Comparison of ENCODE assay signal across 10 mouse cellular contexts in the genomic region with DNA sequence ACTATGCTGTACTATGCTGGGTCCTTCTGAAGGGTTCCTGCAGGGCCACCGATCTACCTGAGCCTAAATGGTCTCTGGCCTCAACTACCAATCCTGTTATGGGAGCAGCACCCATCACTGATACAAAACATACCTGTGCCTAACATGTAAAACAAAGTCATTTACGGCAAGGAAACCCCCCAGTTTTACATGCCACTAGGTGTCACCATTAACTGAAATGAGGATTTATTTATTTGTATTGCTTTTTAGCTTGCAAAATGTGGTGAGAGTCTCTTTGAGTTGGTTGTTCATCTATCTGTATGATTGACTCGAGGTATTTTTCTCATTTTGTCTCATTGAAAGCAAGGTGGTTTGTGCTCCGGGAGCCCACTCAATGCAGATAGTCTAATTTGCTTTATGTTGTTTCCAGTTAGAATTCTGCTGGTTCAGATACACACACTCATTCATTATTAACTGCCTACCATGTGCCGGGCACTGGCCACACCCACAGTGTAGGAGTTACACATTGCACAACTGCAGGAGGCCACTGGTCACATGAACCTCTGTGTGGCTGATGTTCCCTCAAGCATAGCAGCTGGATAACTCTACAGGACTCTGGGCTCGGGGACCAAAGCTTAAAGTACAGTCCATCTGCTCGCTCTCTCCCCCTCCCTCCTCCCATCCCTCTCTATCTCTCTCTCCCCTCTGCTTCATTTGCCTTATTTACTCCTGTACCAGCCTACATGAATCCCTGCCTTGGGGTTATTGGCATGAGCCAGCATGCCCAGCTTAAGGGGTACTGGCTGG. TPM values are rescaled to one million over a fixed set of nuclear protein-coding genes. Genes with fewer than 3 reads are reported as not detected.
DNase-seq lines count a peak whose midpoint lies in the region; ATAC-seq and TF ChIP-seq lines count a peak whose summit lies in the region.
"Had no signal": no experiment of that assay in that cellular context is flagged by ENCODE, and none has a peak within 500 bp of the region (broad histone marks: within the 10 kb centered on the region; RNA-seq: fewer than 3 reads in every experiment).

No protein-coding gene starts in this region.

- no peaks in the 10 kb centered on the region for H3K79me2 ChIP-seq in myocyte (ENCODE audit: control insufficient read depth, insufficient read depth)

- H3K9ac ChIP-seq in intestine, postnatal 0 days (ENCODE audit: low read depth, low read length), result no peak overlapping the region
- H3K9ac ChIP-seq in liver, embryonic 12.5 days, result no peak overlapping the region
- H3K9ac ChIP-seq: heart, embryonic 15.5 days had no signal

- H3K4me1 ChIP-seq in intestine, postnatal 0 days (replicated peaks; ENCODE audit: control insufficient read depth, insufficient read depth, low read length), result peaks cover 4% of the 10 kb centered on the region; the same call in 1 of the 2 replicates
- H3K4me1 ChIP-seq in liver, embryonic 12.5 days, result no peaks in the 10 kb centered on the region
- H3K4me1 ChIP-seq: heart, embryonic 15.5 days had no signal

- TF ChIP-seq CTCF in intestine, postnatal 0 days (IDR thresholded peaks at IDR 0.05; ENCODE audit: low read depth), result peak; percentile 25; the same call in 1 of the 2 replicates

- no peaks in the 10 kb centered on the region for H3K9me3 ChIP-seq in intestine, postnatal 0 days (ENCODE audit: control insufficient read depth)
- H3K9me3 ChIP-seq in liver, embryonic 12.5 days (replicated peaks), result no peaks in the 10 kb centered on the region
- H3K9me3 ChIP-seq: heart, embryonic 15.5 days; midbrain, embryonic 10.5 days had no signal

- no peaks in the 10 kb centered on the region for H3K27me3 ChIP-seq in intestine, postnatal 0 days (replicated peaks; ENCODE audit: control insufficient read depth, insufficient read depth, low read length)
- H3K27me3 ChIP-seq in liver, embryonic 12.5 days (replicated peaks), result no peaks in the 10 kb centered on the region; the same call in 1 of the 2 replicates
- peaks cover 5% of the 10 kb centered on the region for H3K27me3 ChIP-seq in myocyte (ENCODE audit: control insufficient read depth, insufficient read depth, insufficient read length)
- H3K27me3 ChIP-seq: heart, embryonic 15.5 days had no signal

- DNase-seq in adrenal gland, adult 8-10 months, result peak; percentile 20
- no peak for DNase-seq in c-Kit-positive CD71-positive TER-119-positive erythroid progenitor cells, embryonic 14.5 days (ENCODE audit: low spot score)
- no peak for DNase-seq in spleen, adult 12 weeks (ENCODE audit: low spot score)
- no peak for DNase-seq in gastrocnemius, adult 8-10 months (ENCODE audit: low spot score in 2 of 2)
- DNase-seq: cerebellum, adult 18-20 months had no signal

- no peak overlapping the region for H3K4me2 ChIP-seq in intestine, postnatal 0 days (replicated peaks; ENCODE audit: low read depth)
- no peak overlapping the region for H3K4me2 ChIP-seq in liver, embryonic 12.5 days
- no peak overlapping the region for H3K4me2 ChIP-seq in myocyte (ENCODE audit: low read depth)
- H3K4me2 ChIP-seq: heart, embryonic 15.5 days had no signal

- no peak overlapping the region for H3K27ac ChIP-seq in intestine, postnatal 0 days (ENCODE audit: low read depth, low read length)
- H3K27ac ChIP-seq in liver, embryonic 12.5 days, result no peak overlapping the region
- H3K27ac ChIP-seq: heart, embryonic 15.5 days; midbrain, embryonic 10.5 days had no signal

- TF ChIP-seq POLR2A in myocyte (IDR thresholded peaks at IDR 0.05; ENCODE audit: insufficient read length, low read depth), result no peak

- H3ac ChIP-seq in myocyte (ENCODE audit: control insufficient read depth, insufficient read length), result no peak overlapping the region

- ATAC-seq in intestine, postnatal 0 days, result peak; percentile 94
- ATAC-seq in liver, embryonic 12.5 days, result peak; percentile 64

- H3K36me3 ChIP-seq in intestine, postnatal 0 days (ENCODE audit: control insufficient read depth, insufficient read depth), result no peaks in the 10 kb centered on the region
- H3K36me3 ChIP-seq in liver, embryonic 12.5 days, result no peaks in the 10 kb centered on the region
- H3K36me3 ChIP-seq in myocyte (ENCODE audit: control insufficient read depth, insufficient read depth), result no peaks in the 10 kb centered on the region
- H3K36me3 ChIP-seq: heart, embryonic 15.5 days; midbrain, embryonic 10.5 days had no signal

- WGBS in intestine, postnatal 0 days, result 53% methylated on average over 7 of the region's 7 CpGs
- WGBS in liver, embryonic 12.5 days (ENCODE audit: insufficient replicate concordance), result 57% methylated on average over 7 of the region's 7 CpGs

- H3K4me3 ChIP-seq in intestine, postnatal 0 days (ENCODE audit: low read depth, low read length), result no peak overlapping the region
- no peak overlapping the region for H3K4me3 ChIP-seq in liver, embryonic 12.5 days
- H3K4me3 ChIP-seq in myocyte, result no peak overlapping the region
- H3K4me3 ChIP-seq: heart, embryonic 15.5 days; midbrain, embryonic 10.5 days had no signal

TF ChIP-seq in myocyte, 11 proteins besides CTCF, POLR2A, EP300 and RAD21:
- TF ChIP-seq TCF12 (IDR thresholded peaks at IDR 0.05; ENCODE audit: insufficient read depth, poor library complexity, severe bottlenecking) (no peak), SRF (IDR thresholded peaks at IDR 0.05; ENCODE audit: control insufficient read depth, insufficient read length, low read depth) (no peak), CEBPB (IDR thresholded peaks at IDR 0.05; ENCODE audit: insufficient read depth, poor library complexity, severe bottlenecking) (peak; percentile 77), POLR2AphosphoS2 (IDR thresholded peaks at IDR 0.05; ENCODE audit: insufficient read length, low read depth) (no peak), MYOD1 (IDR thresholded peaks at IDR 0.05; ENCODE audit: control insufficient read depth in 1 of 3, insufficient read length in 2 of 3, low read depth in 2 of 3) (no peak)

RNA-seq across cellular contexts. Expression of a gene that starts 15.9 kb away (rescaled TPM):
- total RNA-seq in adrenal gland, adult 8-10 months (2022), result 1 to 10 TPM in 1 of 4 experiments, under 1 TPM in 3; 0.31 to 1.5 (median 0.65) TPM
- polyA plus RNA-seq in intestine, postnatal 0 days (2015; fragmentation: Nextera tagmentation; extraction: Ambion mirVana), result 5.9 and 7.3 TPM in 2 replicates
- 0.29 and 0.45 TPM in 2 replicates for polyA plus RNA-seq in liver, embryonic 12.5 days (2016; fragmentation: Nextera tagmentation; extraction: Ambion mirVana)
- polyA plus RNA-seq in myocyte (2012; fragmentation: generic; extraction: Trizol), result 0.40 TPM
- under 1 TPM in 2 of 4 experiments, not detected in 2; 0.10 to 0.31 TPM for total RNA-seq in gastrocnemius, adult 8-10 months (2022)
